Mouse (Mus musculus) cerebellum, adult 9-10 months (tissue): ENCODE data around the gene Mlph.
A peak's percentile ranks its signal among the peaks of the same experiment; 100 is the strongest.

Source experiments
- DNase-seq: peaks from one replicate; pipeline ENCODE4 v3.0.0; 2022

Gene Mlph

GRCm38 (mm10) chr1:90914948-90915569 is at the start of gene Mlph:
TSS of gene Mlph (plus strand) at chr1:90915085.
- no peak for DNase-seq

- DNase-seq, result no peak
Observed at GRCm38 (mm10) chr1:90866734-90867133, 48.2 kb upstream of the Mlph start.

DNA sequence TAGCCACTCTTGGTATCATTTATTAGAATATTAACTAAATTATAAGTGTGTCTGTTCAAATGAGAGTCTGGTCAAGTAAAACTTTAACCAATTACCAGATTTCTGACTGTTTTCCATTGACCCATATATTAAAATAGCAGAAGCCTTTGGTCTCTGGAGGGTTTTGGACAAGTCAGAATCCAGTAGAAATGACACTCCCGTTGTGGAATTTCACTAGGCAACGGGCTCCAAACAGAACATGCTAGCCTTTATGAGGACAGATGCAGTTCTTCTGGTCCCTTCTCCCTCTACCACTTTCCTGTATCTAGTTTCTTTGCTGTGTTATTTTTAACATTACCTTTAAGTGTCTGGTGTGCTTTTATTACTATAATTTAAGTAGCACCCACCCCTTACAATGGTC is 44.3 kb upstream of the Mlph start:
- DNase-seq, result no peak

- no peak for DNase-seq
Observed at GRCm38 (mm10) chr1:90875371-90875770, 39.5 kb upstream of the Mlph start.

- DNase-seq, result no peak
Observed at GRCm38 (mm10) chr1:90875961-90876360, 38.9 kb upstream of the Mlph start.

DNA sequence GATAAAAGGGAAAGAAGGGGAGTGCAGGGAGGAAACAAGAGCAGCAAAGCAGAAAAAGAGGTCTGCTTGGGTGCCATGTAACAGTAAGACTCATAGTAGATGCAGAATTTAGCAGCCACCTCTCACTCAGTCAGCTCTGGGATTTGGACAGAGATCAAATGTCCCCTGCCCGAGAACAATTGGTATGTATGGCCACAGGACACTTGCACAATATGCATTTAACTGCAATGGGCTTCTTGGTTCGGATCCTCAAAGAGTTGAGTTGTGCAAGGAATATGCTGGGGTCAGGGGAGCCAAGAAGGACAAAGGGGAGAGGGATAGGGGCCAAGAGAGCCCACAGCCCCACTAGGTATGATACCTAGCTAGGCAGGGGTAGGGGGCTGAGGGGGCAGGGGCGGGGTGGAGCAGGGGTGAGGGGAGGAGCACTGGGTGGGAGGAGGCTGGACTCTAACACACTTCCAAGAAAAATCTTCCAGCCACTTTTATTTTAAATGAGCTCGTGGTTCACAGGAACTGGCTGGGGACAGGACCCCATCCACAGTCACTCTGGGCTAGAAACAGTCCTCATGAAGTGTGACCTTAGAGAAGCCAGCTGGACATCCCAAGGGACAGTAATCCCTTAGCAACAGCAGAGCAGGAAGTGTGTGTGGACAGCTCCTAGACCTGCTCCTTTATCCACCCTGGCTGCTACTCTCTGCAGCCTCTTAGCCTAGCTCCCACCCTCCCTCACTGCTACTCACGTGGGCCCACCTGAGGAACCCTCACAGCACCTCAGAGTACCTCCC is 38.2 kb upstream of the Mlph start:
- DNase-seq, result no peak

DNA sequence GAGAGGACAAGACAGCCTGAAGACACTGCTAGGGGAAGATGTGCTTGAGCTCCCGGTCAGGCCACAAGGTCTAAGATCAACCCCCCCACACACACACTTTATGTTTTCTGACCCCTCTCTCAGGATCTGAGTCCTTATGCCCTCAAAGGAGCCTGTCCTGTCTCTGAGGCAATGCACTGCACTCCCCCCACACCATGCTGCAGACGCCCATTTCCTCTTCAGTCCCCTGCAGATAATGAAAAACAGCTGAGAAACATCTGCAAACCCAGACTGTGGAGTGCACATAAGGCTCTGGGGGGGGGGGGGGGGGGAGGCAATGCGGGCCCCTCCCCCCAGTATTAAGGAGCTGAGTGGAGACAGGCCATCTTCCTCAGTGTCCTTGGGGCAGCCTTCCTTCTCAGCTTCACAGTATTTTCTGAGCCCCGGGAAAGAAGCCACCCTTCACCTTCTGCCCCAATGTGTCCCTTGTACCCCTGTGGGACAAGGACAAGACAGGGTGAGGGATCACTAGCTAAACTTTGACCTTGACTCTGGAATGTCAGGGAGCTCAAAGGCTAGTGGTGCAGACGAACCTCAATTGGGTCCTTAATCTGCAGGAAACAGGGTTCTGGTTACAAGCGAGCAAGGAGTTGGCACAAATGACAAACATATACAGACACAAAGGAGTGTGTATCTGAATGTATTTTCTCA is 29.0 kb upstream of the Mlph start:
- no peak for DNase-seq

DNA sequence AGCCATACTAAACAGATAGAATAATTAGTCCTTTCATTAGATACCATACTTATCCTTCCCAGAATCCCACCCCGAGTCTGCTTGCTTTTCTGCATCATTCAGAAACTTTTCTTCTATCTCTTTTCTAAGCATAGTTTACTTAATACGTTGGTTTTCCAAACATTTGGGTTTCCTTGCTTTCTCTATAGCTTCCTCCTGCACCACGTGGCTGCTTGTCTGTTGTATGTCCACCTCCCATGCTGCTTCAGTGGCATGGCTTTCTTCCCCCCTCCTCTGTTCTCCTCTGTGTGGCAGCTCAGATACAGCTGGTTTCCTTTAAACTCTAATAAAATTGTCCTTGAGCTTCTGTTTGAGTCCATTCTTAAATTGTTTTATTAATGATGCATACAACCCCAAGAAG is 20.4 kb upstream of the Mlph start:
- no peak for DNase-seq

GRCm38 (mm10) chr1:90895004-90895403 is 19.9 kb upstream of the Mlph start:
- DNase-seq, result no peak

DNA sequence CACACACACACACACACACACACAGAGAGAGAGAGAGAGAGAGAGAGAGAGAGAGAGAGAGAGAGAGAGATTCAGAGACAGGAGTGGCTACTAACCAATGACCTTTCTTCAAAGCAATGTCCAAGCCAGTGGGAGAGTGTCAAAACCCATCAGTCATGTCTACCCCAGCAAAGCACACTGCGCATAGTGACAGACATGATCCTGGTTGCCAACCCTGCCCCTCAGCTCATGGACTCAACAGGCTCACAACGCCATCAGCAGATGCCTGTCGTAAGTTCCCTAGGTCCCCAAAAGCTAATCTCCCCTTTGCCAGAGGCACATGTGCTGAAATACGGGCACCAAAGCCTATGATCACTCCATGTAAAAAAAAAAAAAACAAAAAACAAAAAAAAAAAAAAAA is 18.6 kb upstream of the Mlph start:
- DNase-seq, result no peak

DNA sequence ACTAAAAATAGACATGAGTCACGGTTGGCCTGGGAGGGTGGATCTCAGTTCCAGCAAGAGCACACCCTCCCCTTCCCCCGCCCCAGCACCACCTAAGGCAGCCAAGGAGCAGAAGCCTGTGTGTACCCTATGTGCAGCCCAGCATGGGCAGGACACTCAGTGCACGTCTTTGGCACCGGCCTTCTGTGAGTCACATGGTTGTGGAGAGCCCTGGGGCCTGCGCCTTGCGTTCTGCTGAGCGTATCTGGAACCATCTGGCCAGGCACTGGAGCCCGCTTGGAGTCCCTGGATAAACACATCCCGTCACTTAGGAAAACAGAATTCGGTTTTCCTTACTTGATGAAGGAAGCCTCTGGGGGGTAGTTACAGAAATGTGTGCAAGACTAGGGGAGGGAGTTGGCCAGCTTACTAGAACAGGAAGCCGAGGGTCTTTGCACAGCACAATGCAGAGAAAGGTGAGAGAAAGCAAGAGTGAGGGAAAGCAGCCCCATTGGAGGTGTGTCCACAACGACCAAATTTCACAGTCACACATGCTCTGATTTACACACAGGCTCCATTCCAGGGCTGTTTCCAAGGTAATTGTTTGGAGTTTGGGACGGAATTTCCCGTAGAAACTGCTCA is 18.0 kb upstream of the Mlph start:
- DNase-seq, result peak; percentile 77

- DNase-seq, result no peak
Observed at GRCm38 (mm10) chr1:90898012-90898411, 16.9 kb upstream of the Mlph start.

DNA sequence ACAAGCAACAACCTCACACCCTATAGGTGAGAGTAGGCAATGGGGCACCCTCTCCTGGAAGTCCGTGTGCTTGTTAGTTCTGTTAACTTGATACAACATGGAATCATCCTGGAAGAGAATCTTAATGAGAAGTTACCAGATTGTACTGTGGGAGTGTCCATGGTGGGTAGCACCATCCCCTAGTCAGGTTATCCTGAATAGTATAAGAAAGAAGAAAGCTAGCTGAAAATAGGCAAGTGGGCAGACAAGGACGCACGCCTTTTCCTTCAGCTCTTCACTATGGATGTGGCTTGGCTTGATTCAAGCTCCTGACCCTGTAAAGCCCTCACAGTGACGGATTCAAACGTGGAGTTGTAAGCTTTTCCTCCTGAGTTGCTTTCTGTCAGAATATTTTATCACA is 15.1 kb upstream of the Mlph start:
- no peak for DNase-seq

- DNase-seq, result no peak
Observed at GRCm38 (mm10) chr1:90900406-90900805, 14.5 kb upstream of the Mlph start.

- DNase-seq, result no peak
Observed at GRCm38 (mm10) chr1:90901246-90901645, 13.6 kb upstream of the Mlph start.

DNA sequence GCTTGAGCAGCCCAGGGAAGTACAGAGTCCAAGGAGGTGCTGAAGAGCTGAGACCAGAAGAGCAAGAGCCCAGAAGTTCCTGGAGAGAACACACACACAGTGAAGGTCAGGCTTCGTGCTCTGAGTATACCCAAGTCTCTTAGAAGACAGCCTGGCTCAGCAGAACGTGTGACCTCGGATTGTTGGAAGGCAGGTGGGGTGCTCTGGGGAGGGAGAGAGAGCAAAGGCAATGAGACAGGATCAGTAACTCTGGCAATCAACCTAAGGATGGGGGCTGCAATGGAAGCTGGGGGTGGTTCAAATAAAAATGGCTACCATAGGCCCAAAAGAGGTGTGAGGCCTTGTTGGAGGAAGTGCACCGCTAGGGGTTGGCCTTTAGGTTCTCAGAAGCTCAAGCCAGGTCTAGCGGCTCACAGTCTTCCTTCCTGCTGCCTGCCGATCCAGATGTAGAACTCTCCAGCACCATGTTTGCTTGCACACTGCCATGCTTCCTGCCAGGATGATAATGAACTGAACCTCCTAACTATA is 13.1 kb upstream of the Mlph start:
- no peak for DNase-seq

DNA sequence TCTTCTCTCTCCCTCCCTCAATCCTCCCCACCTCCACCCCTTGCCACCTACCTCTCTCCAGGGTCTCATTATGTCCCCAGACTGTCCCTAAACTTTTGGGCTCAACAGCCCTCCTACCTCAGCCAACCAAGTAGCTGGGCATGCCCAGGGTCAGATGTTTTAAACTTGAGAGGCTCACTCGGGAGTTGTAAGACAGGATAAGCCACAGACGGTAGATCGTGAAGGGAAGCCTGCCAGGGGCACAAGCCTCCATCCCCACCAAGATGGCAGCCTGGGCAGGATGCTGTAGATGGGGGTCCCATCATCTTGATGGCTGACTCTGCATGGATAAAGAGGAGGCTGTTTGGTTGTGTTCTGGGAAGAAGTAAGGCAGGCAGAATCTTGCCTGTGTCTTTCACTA is 12.1 kb upstream of the Mlph start:
- no peak for DNase-seq

DNA sequence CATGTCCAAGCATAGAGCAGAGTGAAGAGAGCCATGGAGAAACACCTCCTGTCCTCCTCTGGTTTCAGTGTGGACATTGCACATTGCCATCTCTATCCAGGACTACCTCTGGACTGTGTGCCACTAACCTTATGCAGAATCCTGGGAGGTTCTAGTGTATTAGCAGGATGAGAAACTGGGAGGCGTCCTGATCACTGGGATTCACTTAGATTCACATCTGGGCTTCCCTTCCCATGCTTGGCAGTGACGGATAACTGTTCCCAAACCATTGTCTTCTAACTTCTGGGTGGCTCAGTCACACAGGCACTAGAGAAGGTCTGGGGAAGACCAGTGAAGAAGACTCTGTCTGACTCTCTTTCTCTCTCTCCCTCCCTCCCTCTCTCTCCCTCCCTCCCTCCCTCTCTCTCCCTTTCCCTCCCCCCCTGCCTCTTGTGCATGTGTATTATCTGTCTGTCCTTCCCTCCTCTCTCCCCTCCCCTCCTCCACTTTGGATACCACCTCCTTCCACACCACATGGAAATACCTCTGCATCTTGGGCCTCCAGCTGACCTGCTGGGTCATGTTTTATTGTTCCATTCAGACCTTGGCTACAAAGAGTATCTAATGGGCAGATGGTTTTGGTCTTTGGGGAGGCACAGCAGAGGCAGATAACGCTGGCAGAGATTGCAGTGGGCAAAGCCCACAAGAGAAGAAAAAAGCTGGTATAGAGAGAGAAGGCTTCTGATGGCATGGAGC is 11.5 kb upstream of the Mlph start:
- DNase-seq, result no peak

GRCm38 (mm10) chr1:90903971-90904458 is 10.9 kb upstream of the Mlph start:
- no peak for DNase-seq

- DNase-seq, result no peak
Observed at GRCm38 (mm10) chr1:90904729-90905404, 10.0 kb upstream of the Mlph start.

DNA sequence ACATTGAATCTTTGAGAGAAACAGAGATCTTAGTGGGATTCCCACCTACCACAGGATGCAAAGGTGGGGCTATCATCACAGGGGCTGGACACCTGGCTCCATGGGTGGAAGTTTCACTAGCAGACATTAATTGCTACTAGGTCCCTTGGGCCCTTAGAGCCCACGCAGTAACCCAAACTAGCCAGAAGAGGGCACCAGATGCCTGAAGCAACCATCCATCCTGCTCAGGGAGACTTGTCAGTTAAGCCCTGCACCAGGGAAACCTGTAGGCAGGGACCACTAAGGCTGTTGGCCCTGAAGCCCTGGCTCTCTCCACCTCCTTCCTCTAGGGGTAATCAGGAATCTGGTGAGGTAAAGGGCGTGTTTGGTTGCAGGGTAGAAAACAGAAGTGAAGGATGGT is 8.5 kb upstream of the Mlph start:
- peak; percentile 53 for DNase-seq

DNA sequence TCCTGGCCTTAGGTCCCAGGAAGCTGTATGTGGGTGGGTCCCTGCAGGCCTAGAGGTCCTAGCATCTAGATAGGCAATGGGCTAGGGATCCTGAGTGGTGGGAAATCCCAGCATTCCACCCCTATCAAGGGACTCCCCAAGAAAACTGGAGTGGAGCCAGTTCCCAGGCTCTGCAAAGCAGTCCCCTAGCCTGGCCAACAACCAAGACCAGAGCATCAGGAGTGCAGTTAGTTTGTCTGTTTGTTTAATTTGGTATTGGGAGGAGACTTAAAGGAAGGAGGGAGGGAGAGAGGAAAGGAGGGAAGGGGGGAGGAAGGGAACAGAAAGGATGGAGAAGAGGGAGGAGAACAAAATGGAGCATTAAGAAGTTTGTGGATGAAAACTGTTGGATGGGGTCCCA is 5.7 kb upstream of the Mlph start:
- DNase-seq, result no peak
